Mouse (Mus musculus) C3H10T1/2 (cell line): ENCODE data around the gene Cbx5. TPM values are rescaled to one million over a fixed set of nuclear protein-coding genes. Genes with fewer than 3 reads are reported as not detected.

Experiments
- polyA plus RNA-seq, 2 experiments: library from polyadenylated mRNA; unstranded; fragments of >200 nt; fragmentation: generic; extraction: Trizol; gene quantifications; one replicate each; pipeline ENCODE4 v1.2.1; 2012; ENCODE audit warnings: missing spikeins in 2 of 2

Cbx5 gene
- 10 to 100 TPM in 1 of 2 experiments, 1 to 10 TPM in 1; 4.2 to 26.2 TPM for polyA plus RNA-seq

DNA sequence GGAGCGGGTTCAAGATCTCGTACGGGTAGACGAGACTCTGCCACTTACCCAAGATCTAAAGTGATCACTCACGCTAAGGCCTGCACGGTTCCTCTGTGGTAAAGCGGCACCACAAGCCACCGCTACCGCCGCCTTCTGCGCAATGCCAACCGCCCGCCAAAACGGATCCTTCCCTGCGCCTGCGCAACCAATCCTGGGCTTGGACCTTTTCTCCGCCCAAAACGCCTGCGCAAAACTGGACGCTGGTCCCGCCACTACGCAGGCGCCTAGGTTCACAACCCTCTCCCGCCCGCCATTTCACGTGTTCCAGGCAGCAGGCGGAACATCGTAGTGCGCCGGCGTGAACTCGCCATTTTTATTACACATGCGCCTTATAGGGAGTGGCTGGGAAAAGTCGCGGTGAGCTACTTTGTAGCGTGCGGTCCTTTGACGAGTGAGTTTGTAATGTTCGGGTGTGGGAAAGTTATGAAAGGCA, at the start of gene Cbx5:
Cbx5 (minus strand) TSS at position 132 of the 475 bp plus-strand sequence.

DNA sequence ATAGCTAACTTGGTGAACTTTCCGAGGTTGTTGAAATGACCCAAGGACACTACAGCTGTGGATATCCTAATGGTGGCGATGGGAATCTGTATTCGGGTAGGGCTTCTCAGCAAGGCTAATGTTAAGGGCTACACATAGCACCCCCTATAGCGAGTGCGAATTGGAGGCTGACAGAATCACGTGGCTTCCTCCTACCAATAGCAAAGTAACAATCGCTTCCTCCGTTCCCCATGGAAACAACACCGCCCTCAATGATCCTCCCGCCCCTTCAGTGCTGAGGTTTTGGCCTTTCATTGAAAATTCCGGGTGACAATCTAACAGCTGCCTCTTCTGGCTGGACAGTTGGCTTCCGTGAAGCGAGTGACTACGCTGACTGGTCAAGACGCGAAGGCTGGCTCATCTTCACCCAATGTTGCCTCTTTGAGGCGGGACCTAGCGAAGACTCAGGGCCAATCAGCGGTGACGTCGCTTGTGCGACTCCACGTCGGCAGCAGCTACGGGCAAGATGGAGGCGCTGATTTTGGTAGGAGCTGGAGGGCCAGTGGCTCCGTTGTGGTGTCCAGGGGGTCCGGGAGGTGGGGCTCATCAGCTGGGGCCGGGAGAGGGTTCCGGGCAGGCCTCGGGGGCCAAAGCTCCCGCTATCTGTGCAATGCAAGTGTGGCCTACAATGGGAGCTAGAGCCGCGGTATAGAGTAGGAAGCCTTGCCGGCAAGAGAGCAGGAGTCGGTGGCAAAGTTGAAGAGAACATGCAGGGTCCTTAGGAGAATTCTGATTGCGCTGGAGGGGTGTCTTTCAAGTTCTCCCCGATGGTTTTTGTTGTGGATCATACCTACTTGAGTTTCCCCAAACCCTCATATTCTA, 33.0 kb upstream of the Cbx5 start, which contains the start of gene Copz1:
Copz1 (plus strand) TSS at position 296 of the 861 bp plus-strand sequence.

DNA sequence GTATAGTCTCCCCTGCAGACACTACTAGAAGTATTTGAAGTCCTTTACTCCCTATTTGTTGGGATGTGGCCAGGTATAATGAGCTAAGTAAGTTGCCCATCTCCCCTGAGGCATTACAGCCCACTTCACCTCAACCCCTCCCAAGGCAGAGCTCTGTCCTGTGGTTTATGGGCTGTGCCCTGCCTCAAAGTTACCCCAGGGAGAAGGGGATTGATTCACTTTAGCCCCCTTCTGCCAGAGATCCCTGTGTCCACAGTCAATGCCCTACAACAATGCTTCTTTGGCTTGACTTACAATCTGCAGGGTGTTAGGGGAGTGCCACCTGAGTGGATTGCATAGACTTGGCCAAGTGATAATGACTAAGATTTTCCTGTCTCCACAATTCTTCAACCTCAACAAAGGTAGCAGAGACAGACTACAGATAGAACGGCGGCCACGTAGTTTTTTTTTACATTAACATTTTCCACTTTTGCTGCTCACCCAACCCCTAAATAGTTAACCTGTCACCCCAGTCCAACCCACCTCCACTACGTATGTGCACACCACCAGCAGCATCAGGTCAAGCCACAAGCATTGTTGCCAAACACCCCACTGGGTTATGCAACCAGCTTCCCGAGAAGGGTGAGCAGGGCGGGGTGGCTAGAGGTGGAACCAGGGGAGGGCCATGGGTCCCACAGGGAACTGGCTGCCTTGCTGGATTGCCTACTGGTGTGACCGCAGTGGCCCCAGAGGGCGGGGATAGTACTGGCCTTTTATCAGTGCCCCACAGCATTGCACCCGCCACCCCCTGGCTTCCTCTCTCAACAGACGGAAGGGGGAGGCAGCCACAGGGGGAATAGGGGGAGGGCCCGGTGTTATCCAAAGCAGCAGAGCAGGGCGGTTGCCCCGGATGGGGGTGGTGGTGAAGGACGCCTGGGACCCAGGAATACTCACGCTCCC, 18.4 kb upstream of the Cbx5 start, which contains the start of gene Nfe2:
Nfe2 (minus strand) TSS at position 614 of the 939 bp plus-strand sequence.

DNA sequence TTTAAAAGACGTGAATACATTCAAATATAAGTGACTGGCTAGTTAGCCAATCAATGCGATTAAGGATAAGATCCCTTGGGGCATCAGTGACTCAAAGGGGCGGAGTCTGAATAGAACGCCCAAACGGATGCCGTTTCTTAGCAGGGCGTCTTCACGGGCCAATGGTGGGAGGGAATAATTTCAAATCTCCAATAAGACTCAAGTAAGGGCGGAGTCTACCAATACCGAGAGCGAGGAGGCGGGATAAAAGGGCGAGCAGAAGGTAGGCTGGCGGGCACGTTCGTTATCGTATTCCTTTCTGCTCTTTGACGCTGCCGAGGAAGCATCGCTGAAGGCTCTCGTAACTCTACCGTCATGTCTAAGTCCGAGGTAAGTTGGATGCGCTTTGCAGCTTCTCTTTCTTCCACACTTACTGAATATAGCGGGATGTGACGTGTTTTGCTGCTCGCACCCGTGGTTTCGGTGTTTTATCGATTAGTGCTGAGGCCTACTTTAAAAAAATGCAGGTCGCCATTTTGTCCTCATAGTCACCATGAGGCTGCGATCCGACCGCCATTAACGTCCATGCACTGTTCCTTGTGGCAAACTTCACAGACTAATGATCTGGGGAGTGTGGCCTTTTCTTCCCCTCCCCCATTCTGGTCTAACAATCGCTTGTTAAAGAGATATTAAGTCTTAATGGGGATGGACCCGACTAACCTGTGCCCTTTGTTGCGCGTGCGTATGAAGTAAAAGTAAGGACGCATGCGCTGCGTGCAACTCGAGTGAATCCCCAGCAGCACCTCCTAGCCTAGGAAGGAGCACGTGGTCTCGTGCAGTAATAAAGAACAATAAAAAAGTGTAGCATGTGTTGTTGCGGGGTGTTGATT, 778 bp upstream of the Cbx5 start, which contains the start of gene Hnrnpa1:
Hnrnpa1 (plus strand) TSS at position 273 of the 869 bp plus-strand sequence.

DNA sequence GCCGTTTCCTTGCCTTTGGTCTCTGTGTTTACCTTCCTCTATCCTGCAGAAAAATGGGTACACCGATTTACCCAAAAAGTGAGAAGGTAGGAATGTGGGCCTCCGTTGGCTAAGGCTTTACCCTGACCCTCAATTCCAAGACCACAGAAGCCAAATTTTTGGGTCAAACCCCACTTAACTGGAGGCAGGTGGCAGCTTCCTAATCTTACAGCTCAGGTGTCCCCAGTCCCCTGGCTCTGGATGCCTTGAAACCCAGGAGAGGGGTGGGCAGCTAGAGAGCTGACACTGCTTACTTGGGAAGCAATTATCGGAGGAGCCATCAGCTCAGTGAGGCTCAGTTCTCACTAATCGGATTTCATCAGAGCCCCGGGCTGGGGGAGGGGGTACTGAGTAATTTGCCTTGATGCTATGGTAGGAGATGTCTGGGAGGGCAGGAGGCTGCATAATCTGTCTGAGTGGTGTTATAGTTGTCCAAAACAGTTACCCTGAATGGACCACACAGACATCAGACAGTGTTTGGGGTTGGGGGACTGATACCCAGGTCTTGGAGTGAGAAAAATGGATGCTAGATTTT, 72.5 kb downstream of the Cbx5 start, which contains the start of gene Smug1:
Smug1 (minus strand) TSS at position 51 of the 574 bp plus-strand sequence.

Other genes starting within 250 kb of the Cbx5 start
- not detected for gene Hoxc8, start 249.2 kb downstream of the Cbx5 start, polyA plus RNA-seq
- gene Hoxc6, start 241.6 kb downstream of the Cbx5 start, polyA plus RNA-seq = under 1 TPM; 0.01 to 0.04 TPM
- not detected for gene Hoxc4, start 220.9 kb downstream of the Cbx5 start, polyA plus RNA-seq
- 10 to 100 TPM in 1 of 2 experiments, 1 to 10 TPM in 1; 3.4 to 10.2 TPM for gene Smug1, start 72.7 kb downstream of the Cbx5 start, polyA plus RNA-seq
- 100 to 1,000 TPM; 119 to 565 TPM for gene Hnrnpa1, start 616 bp upstream of the Cbx5 start, polyA plus RNA-seq
- gene Nfe2, start 18.6 kb upstream of the Cbx5 start, polyA plus RNA-seq = under 1 TPM; 0.07 to 0.57 TPM
- gene Copz1, start 32.9 kb upstream of the Cbx5 start, polyA plus RNA-seq = 100 to 1,000 TPM; 228 to 304 TPM
- gene Gpr84, start 70.8 kb upstream of the Cbx5 start, polyA plus RNA-seq = under 1 TPM; 0.09 to 0.45 TPM
- gene Zfp385a, start 100.3 kb upstream of the Cbx5 start, polyA plus RNA-seq = 100 to 1,000 TPM in 1 of 2 experiments, 10 to 100 TPM in 1; 76.8 to 115 TPM
- gene Itga5, start 126.9 kb upstream of the Cbx5 start, polyA plus RNA-seq = 10 to 100 TPM; 53.6 to 91.1 TPM
- under 1 TPM in 1 of 2 experiments, not detected in 1; 0.16 TPM for gene Gtsf1, start 190.7 kb upstream of the Cbx5 start, polyA plus RNA-seq
- not detected for gene Gtsf2, start 208.7 kb upstream of the Cbx5 start, polyA plus RNA-seq
- under 1 TPM; 0.02 to 0.11 TPM for gene Nckap1l, start 214.0 kb upstream of the Cbx5 start, polyA plus RNA-seq